Mouse (Mus musculus) CH12F3 (cell line): Measurements from ENCODE around the gene Luc7l2.

Source experiments
- in situ Hi-C: fragments of 300-500 bp; cut with MboI; formaldehyde crosslinking; loops from 2 replicates; pipeline ENCODE4 v1.14.3; 2020; ENCODE audit warnings: low sequenced_read_pairs

The Luc7l2 gene

DNA sequence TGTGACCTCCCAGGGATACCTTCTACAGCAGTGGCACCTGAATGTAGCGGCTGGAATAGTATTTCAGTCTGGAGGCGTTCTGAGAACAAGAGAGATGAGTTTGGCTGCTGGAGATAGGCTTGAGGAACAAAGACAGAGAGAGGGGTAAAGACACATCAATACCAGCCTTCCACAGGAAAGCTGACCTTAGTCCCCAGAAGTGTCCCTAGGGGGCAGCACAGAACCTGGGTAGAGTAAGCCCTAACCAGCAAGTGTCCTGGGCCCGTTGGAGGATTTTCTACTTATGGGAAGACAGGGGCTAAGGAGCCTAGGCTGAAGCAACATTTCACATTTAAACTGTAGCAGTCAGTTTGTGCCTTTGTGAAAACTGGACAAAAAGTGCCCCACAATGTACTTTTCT is 98.4 kb downstream of the Luc7l2 start:
- in situ Hi-C loops, result no loop called here

DNA sequence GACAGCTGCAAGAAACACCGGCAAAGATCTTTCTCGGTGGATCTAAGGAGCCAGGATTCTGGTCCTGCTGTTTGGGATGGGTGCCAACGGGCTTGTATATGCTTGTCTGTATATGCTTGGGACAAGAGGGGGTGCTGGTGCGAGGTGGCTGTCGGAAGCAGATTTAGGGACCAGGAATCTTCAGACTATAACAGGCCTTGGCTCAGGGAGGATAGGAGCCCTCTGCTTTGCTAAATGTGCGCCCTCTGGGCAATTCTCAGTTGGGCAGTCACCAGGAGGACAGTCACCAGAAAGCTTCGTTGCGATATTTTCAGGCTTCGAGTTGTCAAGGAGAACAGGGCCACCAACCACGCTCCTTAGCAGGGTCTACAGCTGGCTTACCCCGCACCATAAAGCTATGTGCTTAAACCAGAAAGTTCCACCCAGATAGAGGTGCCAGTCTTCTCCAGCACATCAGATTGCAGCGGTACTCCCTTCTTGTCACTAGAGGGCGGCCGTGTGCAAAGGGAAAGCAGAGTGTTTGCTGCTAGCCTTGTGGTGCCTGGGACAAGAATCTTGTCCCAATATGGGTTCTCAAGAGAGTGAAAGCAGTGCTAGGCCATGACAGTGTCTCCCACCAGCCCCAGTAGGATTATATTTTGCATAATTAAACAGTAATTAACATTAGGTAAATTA is 99.3 kb downstream of the Luc7l2 start:
- in situ Hi-C loops, result no loop called here
